Mouse (Mus musculus) C2C12 (cell line): ENCODE measurements around the gene Itpkb.

Experiments
- CTCF ChIP-seq: IDR thresholded peaks from one replicate; pipeline ENCODE4 v1.5.1; 2011; ENCODE audit not compliant: control insufficient read depth, insufficient read depth, insufficient read length
- FOSL1 ChIP-seq: IDR thresholded peaks from one replicate; pipeline ENCODE4 v1.8.0; 2011; ENCODE audit warnings: mild to moderate bottlenecking, low read length; ENCODE audit not compliant: poor library complexity, insufficient read depth, severe bottlenecking
- MAX ChIP-seq: IDR thresholded peaks from one replicate; pipeline ENCODE4 v1.6.1; 2011; ENCODE audit warnings: mild to moderate bottlenecking, control low read depth
- MYOG ChIP-seq: IDR thresholded peaks from one replicate; pipeline ENCODE4 v1.6.1; 2011; ENCODE audit not compliant: control insufficient read depth, insufficient read length; ENCODE audit errors: extremely low read depth
- USF1 ChIP-seq: IDR thresholded peaks from one replicate; pipeline ENCODE4 v1.6.1; 2011; ENCODE audit warnings: low read depth, mild to moderate bottlenecking, control low read depth, moderate library complexity

GRCm38 (mm10) chr1:180383884-180384283, 53.6 kb downstream of the Itpkb start:
- TF ChIP-seq CTCF: no peak
- no peak for TF ChIP-seq FOSL1
- TF ChIP-seq MYOG: no peak
- no peak for TF ChIP-seq USF1
- TF ChIP-seq MAX: no peak
